Mouse (Mus musculus) testis, adult 2 months (tissue): ENCODE results near the gene Hace1. TPM values are rescaled to one million over a fixed set of nuclear protein-coding genes. Genes with fewer than 3 reads are reported as not detected.

Experiments
- H3K27ac ChIP-seq: fragments of 200-500 bp; 2 replicates; pipeline ENCODE4 v1.5.1; 2012; ENCODE audit warnings: low read depth, low read length; ENCODE audit not compliant: control insufficient read depth, insufficient read depth
- H3K27me3 ChIP-seq: fragments of 200-500 bp; 2 replicates; pipeline ENCODE4 v1.6.1; 2012; ENCODE audit warnings: mild to moderate bottlenecking, low read length, moderate library complexity; ENCODE audit not compliant: control insufficient read depth, insufficient read depth
- H3K36me3 ChIP-seq: fragments of 200-500 bp; 2 replicates; pipeline ENCODE4 v1.6.1; 2012; ENCODE audit warnings: mild to moderate bottlenecking, low read length; ENCODE audit not compliant: control insufficient read depth, insufficient read depth
- H3K4me1 ChIP-seq: fragments of 200-500 bp; 2 replicates; pipeline ENCODE4 v1.6.1; 2012; ENCODE audit warnings: low read length; ENCODE audit not compliant: control insufficient read depth, insufficient read depth
- H3K4me3 ChIP-seq: fragments of 200-500 bp; 2 replicates; pipeline ENCODE4 v1.5.1; 2012; ENCODE audit warnings: low read depth, mild to moderate bottlenecking, low read length, moderate library complexity, mixed read lengths; ENCODE audit not compliant: control insufficient read depth
- CTCF ChIP-seq: fragments of 200-500 bp; IDR thresholded peaks from 2 replicates; pipeline ENCODE4 v1.5.1; 2012; ENCODE audit warnings: low read depth, mild to moderate bottlenecking, inconsistent platforms, low read length, moderate library complexity; ENCODE audit not compliant: control insufficient read depth, insufficient read depth, insufficient replicate concordance
- POLR2A ChIP-seq: fragments of 200-500 bp; IDR thresholded peaks from 2 replicates; pipeline ENCODE4 v1.6.1; 2012; ENCODE audit warnings: low read depth, mild to moderate bottlenecking, inconsistent platforms, low read length, moderate library complexity; ENCODE audit not compliant: control insufficient read depth
- polyA plus RNA-seq: library from polyadenylated mRNA; depleted of rRNA; stranded (reverse); fragments of >200 nt; gene quantifications from 2 replicates; pipeline ENCODE4 v1.2.3, GENCODE M21; 2012

The Hace1 gene
- polyA plus RNA-seq, 1 experiment: 12.7 TPM

DNA sequence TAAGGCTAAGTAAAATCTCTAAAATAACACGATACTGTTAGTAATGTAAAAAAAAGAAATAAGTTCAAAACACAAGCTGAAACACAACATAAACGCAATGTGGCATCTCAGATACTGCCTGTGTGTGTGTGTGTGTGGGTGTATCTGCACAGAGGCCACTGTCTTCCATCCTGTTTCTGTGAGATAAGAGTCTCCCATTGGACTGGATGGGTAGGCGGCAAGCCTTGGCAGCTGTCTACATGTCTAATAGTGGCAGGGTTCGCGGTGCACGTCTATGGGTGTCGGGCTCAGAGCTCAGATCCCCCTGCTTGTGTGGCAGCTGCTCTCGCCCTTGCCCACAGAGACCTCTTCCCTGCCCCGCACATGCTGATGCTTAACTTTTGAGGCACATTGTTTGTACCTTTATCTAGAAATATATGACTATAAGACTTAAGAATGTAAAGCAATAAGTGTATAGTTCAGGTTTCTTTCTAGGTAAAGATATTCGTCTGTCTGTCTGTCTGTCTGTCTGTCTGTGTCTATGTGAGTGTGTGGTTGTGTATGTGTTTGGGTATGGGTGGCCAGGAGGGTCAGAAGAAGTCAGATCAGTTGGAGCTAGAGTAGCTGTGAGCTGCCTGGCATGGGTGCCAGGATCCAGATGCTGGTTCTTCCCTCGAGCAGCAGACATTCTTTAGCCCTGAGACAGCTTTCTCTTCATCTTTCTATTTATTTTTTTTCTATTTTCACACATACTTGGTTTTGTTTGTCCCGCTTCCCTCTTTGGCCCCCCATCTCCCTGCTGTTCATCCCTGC is 6.9 kb downstream of the Hace1 start:
- no peaks in the 10 kb centered on the region for H3K27me3 ChIP-seq
- no peak for TF ChIP-seq POLR2A
- TF ChIP-seq CTCF: no peak
- no peak overlapping the region for H3K4me3 ChIP-seq
- H3K36me3 ChIP-seq: no peaks in the 10 kb centered on the region
- H3K27ac ChIP-seq: no peak overlapping the region
- no peaks in the 10 kb centered on the region for H3K4me1 ChIP-seq

DNA sequence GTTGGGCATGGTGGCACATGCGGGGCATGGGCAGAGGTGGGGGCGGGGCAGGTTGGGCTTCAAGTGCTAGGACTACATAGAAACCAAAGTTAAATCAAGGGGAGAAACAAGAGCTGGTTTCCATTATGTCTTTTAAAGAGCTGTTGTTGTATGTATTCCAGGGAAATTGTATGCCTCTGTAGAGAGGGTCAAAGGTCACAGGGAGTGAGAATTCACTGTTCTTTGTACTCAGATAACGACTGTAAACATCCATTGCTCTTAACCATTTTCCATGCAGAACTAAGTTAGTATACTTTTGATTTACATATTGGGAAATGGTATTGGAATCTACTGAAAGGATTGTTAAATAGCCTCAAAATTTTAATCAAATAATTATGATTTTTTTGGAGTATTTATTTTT is 28.2 kb downstream of the Hace1 start:
- H3K27ac ChIP-seq: no peak overlapping the region
- TF ChIP-seq CTCF: no peak
- TF ChIP-seq POLR2A: no peak
- H3K4me1 ChIP-seq: no peaks in the 10 kb centered on the region
- no peaks in the 10 kb centered on the region for H3K36me3 ChIP-seq
- no peaks in the 10 kb centered on the region for H3K27me3 ChIP-seq
- H3K4me3 ChIP-seq: no peak overlapping the region

DNA sequence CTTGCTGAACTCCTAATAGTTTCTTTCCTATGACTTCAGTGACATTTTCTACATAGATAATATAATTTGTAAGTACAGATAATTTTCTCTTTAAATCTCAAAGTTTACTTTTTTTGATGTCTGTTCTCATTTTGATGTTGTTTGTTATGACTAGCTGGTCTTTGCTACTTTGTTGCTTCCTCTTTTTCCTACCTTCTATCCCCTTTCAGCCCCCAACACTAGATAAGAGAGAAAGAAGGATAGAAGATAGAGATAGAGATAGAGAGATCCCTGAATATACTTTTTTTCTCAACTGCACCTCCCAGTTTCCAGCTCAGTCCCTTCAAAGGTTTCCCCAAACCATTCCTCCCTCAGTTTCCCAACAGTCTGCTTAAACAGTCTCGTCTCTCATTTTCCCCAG is 33.1 kb downstream of the Hace1 start:
- H3K36me3 ChIP-seq: no peaks in the 10 kb centered on the region
- no peak for TF ChIP-seq POLR2A
- no peak for TF ChIP-seq CTCF

DNA sequence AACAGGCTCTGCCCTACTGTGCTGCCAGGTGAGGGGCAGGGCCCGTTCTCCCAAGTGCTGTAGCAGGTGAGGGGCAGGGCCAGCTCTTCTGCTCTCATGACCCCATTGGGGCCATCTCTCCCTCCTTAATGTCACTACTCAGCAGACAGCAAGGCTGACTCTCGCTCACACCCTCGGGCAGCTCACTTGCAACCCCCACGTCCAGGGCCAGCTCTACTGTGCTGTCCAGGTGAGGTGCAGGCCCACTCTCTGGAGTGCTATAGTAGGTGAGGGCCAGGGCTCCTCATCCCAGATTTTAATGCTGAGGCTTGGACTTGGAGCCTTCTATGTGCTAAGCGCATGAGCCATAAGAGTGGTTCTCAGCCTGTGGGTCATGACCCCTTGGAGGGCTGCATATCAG is 38.4 kb downstream of the Hace1 start:
- H3K36me3 ChIP-seq: no peaks in the 10 kb centered on the region
- no peaks in the 10 kb centered on the region; the same call in 1 of the 2 replicates for H3K4me1 ChIP-seq
- no peak overlapping the region for H3K27ac ChIP-seq
- TF ChIP-seq POLR2A (no peak), CTCF (no peak)
- H3K4me3 ChIP-seq: no peak overlapping the region
- H3K27me3 ChIP-seq: no peaks in the 10 kb centered on the region

More for the DNA sequence above, 33.1 kb downstream of the Hace1 start:
- Histone ChIP-seq H3K27ac (no peak overlapping the region), H3K4me1 (no peaks in the 10 kb centered on the region; the same call in 1 of the 2 replicates), H3K27me3 (no peaks in the 10 kb centered on the region), H3K4me3 (no peak overlapping the region)

- H3K4me3 ChIP-seq: no peak overlapping the region
- H3K27me3 ChIP-seq: no peaks in the 10 kb centered on the region
- no peaks in the 10 kb centered on the region for H3K4me1 ChIP-seq
- no peaks in the 10 kb centered on the region for H3K36me3 ChIP-seq
- H3K27ac ChIP-seq: no peak overlapping the region
- TF ChIP-seq CTCF: no peak
These were observed 41.4 kb downstream of the Hace1 start for GRCm38 (mm10) chr10:45619039-45619438.

GRCm38 (mm10) chr10:45631995-45632394 is 54.4 kb downstream of the Hace1 start:
- TF ChIP-seq CTCF (no peak), POLR2A (no peak)
- Histone ChIP-seq H3K27me3 (no peaks in the 10 kb centered on the region), H3K27ac (no peak overlapping the region), H3K36me3 (no peaks in the 10 kb centered on the region), H3K4me1 (no peaks in the 10 kb centered on the region), H3K4me3 (no peak overlapping the region)

DNA sequence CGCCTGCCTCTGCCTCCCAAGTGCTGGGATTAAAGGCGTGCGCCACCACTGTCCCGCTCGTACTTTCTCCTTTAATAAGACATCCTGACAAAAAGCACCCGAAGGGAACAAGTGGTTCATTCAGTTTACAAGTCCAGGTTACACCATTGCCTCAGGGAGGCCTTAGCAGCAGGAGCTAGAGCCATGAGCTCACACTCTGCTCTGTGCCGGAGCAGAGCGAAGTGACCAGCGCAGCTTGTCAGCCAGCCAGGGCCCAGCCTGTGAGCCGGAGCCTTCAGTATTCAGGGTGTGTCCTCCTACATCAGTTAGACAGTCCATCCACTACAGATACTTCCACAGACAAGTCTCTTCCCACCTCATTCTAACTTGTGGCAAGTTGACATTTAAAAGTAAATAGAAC is 55.0 kb downstream of the Hace1 start:
- Histone ChIP-seq H3K4me3 (no peak overlapping the region), H3K36me3 (no peaks in the 10 kb centered on the region), H3K27me3 (no peaks in the 10 kb centered on the region), H3K4me1 (no peaks in the 10 kb centered on the region), H3K27ac (no peak overlapping the region)
- TF ChIP-seq CTCF (no peak), POLR2A (no peak)
